Mouse (Mus musculus) liver, postnatal 0 days (tissue): ENCODE data around the gene L1cam. TPM values are rescaled to one million over a fixed set of nuclear protein-coding genes. Genes with fewer than 3 reads are reported as not detected.

Source experiments
- ATAC-seq: fragments of 200-750 bp; cut with Nextera tagmentation; 2 replicates; pipeline ENCODE4 v1.8.0; 2017; ENCODE audit warnings: mild to moderate bottlenecking, moderate library complexity
- DNase-seq: peaks from one replicate; pipeline ENCODE4 v3.0.0-alpha.2; 2016
- H3K27ac ChIP-seq: fragments of 300-500 bp; sonication (generic); 2 replicates; pipeline ENCODE4 v1.5.1; 2014; ENCODE audit warnings: antibody characterized with exemption, moderate library complexity, mild to moderate bottlenecking, low read depth
- H3K27me3 ChIP-seq: fragments of 300-500 bp; sonication (generic); 2 replicates; pipeline ENCODE4 v1.6.1; 2014; ENCODE audit warnings: low read length, control low read depth, mixed read lengths; ENCODE audit not compliant: insufficient read depth
- H3K36me3 ChIP-seq: fragments of 300-500 bp; sonication (generic); replicated peaks from 2 replicates; pipeline ENCODE4 v1.6.1; 2014; ENCODE audit warnings: mild to moderate bottlenecking, control low read depth, low read length, moderate library complexity, mixed read lengths; ENCODE audit not compliant: insufficient read depth
- H3K4me1 ChIP-seq: fragments of 300-500 bp; sonication (generic); 2 replicates; pipeline ENCODE4 v1.6.1; 2014; ENCODE audit warnings: antibody characterized with exemption, mild to moderate bottlenecking, control low read depth; ENCODE audit not compliant: insufficient read depth
- H3K4me2 ChIP-seq: fragments of 300-500 bp; sonication (generic); 2 replicates; pipeline ENCODE4 v1.6.1; 2014; ENCODE audit warnings: low read depth, mild to moderate bottlenecking, low read length, moderate library complexity, mixed read lengths
- H3K4me3 ChIP-seq: fragments of 300-500 bp; sonication (generic); 2 replicates; pipeline ENCODE4 v1.5.1; 2014; ENCODE audit warnings: low read depth, low read length
- H3K9ac ChIP-seq: fragments of 300-500 bp; sonication (generic); replicated peaks from 2 replicates; pipeline ENCODE4 v1.6.1; 2014; ENCODE audit warnings: mild to moderate bottlenecking, moderate library complexity
- H3K9me3 ChIP-seq: fragments of 300-500 bp; sonication (generic); 2 replicates; pipeline ENCODE4 v1.6.1; 2016; ENCODE audit warnings: mild to moderate bottlenecking, control low read depth, low read length, mixed read lengths
- CTCF ChIP-seq: sonication (generic); IDR thresholded peaks from 2 replicates; pipeline ENCODE4 v1.5.1; 2016; ENCODE audit warnings: antibody characterized with exemption, low read depth
- EP300 ChIP-seq: IDR thresholded peaks from 2 replicates; pipeline ENCODE4 v1.6.1; 2016; ENCODE audit warnings: antibody characterized with exemption, low read depth, mild to moderate bottlenecking
- WGBS: fragments of 180-500 bp; shearing (Covaris S2); extraction: QIAGEN DNeasy Blood & Tissue Kit; methylation state at CpG from one replicate; pipeline ENCODE4 v1.1.7; 2014; ENCODE audit not compliant: insufficient replicate concordance; 5-methylcytosine and 5-hydroxymethylcytosine counted together
- polyA plus RNA-seq: library from polyadenylated mRNA; unstranded; fragments of >200 nt; fragmentation: Nextera tagmentation; extraction: Ambion mirVana; gene quantifications from 2 replicates; pipeline ENCODE4 v1.2.1, GENCODE M21; 2015

L1cam gene
- polyA plus RNA-seq, 1 experiment from 2014 or later: 0.12 TPM

DNA sequence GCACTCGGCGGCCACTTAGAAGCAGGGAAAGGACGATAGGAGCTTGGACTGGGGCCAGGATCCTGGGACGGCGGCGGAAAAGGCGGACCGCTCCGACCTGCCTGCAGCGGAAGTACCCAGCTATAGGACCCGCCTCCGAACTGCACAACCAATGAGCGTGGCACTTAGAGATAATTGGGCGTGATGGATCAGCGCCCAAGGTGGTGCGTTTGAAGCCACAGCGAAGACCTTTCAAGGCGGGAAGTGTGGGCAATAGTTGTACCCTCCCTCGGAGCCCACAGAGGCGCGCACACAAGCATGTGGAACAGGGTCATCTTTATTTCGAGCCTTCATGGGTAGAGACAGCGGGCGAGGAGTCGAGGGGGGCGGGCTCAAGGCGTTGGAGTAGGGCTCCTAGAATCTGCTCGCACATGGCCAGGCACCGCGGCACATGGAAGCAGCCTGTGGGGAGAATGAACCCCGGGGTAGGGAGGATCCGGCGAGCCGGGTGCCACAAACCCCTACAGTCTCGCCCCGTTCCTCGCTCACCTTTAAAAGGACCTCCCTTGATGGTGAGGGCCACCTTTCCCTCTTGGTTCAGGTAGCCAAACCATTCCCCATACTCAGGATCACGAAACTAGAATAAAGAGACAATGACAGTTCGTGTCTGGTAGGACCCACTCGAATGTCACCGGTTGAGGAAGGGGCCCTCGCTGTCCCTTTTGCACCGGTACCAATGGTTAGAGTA lies 26.1 kb upstream of the L1cam start, which contains the start of the genes Arhgap4 and Naa10:
Gene Arhgap4 (minus strand): TSS at position 48 of the 727 bp plus-strand sequence.
Gene Naa10 (minus strand): TSS at position 122 of the 727 bp plus-strand sequence.
- ATAC-seq (peak; percentile 97), DNase-seq (peak; percentile 91)
- Histone ChIP-seq H3K4me2 (peak within 1 kb of the TSS; percentile 85), H3K36me3 (0 out of 2 replicates have a peak, but pooled peaks cover 8% of the 10 kb centered on the region), H3K9me3 (no peaks in the 10 kb centered on the region), H3K27me3 (no peaks in the 10 kb centered on the region), H3K9ac (peak within 1 kb of the TSS; percentile 74), H3K4me1 (no peaks in the 10 kb centered on the region), H3K4me3 (peak within 1 kb of the TSS; percentile 61), H3K27ac (peak within 1 kb of the TSS; percentile 79)
- 19% methylated on average over 43 of the region's 43 CpGs for WGBS
- TF ChIP-seq EP300 (0 out of 2 replicates have a peak, but pooled peaks have one; percentile 34), CTCF (no peak)

- WGBS: 14% methylated on average over 34 of the region's 34 CpGs
- no peak for DNase-seq
- Histone ChIP-seq H3K9me3 (no peaks in the 10 kb centered on the region), H3K4me2 (peak overlapping the region; percentile 85), H3K4me3 (peak overlapping the region; percentile 61), H3K27me3 (no peaks in the 10 kb centered on the region), H3K4me1 (no peaks in the 10 kb centered on the region), H3K27ac (peak overlapping the region; percentile 79), H3K9ac (peak overlapping the region; percentile 74), H3K36me3 (0 out of 2 replicates have a peak, but pooled peaks cover 8% of the 10 kb centered on the region)
- peak; percentile 52 for ATAC-seq
- TF ChIP-seq EP300: no peak
- TF ChIP-seq CTCF: no peak
Observed at GRCm38 (mm10) chrX:73921285-73921822, 25.4 kb upstream of the L1cam start.

DNA sequence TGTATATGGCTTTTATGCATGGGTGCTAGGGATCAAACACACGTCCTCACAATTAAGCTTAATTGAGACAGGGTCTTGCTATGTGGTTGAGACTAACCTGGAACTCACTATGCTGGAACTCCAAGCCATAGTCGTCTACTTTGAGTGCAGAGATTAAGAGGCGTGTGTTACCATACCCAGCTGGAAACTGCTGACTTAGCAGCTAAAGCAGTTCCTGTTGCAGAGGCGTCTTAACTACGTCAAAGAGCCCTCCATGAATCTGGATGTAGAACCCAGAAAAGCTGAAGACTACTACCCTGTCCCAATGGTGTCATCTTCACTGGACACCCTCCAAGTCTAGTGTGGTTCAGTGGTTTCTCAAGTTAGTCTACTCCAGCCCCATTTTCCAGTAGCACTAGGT lies 22.7 kb upstream of the L1cam start:
- Histone ChIP-seq H3K4me3 (no peak overlapping the region), H3K9me3 (no peaks in the 10 kb centered on the region), H3K4me1 (peaks cover 2% of the 10 kb centered on the region; the same call in 1 of the 2 replicates), H3K27me3 (no peaks in the 10 kb centered on the region), H3K27ac (no peak overlapping the region), H3K36me3 (0 out of 2 replicates have a peak, but pooled peaks cover 8% of the 10 kb centered on the region), H3K4me2 (no peak overlapping the region), H3K9ac (no peak overlapping the region)
- ATAC-seq (no peak), DNase-seq (no peak)
- TF ChIP-seq EP300 (no peak), CTCF (no peak)
- WGBS: 76% methylated on average over 5 of the region's 5 CpGs

DNA sequence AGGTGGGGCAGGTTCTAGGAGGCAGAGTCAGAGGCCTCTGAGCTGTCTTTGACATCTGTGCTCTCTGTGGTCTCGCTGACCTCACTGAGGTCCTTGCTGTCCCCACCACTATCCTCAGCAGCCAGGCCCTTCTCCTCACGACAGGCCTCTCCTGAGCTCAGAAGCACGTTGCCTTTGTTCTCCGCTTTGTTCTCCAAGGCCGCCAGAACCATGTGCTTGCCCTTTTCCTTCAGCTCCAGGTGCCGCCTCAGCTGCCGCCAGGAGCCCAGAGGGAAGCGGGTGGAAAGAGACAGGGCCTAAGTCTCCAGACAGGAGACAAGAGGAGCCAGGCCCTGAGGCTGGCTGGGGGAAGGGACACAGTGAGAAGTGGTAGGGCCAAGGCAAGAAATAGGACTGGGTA lies 21.0 kb upstream of the L1cam start:
- DNase-seq: no peak
- H3K36me3 ChIP-seq: 0 out of 2 replicates have a peak, but pooled peaks cover 8% of the 10 kb centered on the region
- H3K27ac ChIP-seq: no peak overlapping the region
- WGBS: 85% methylated on average over 8 of the region's 8 CpGs
- no peak for ATAC-seq
- TF ChIP-seq CTCF (no peak), EP300 (no peak)
- H3K4me3 ChIP-seq: no peak overlapping the region
- no peak overlapping the region for H3K4me2 ChIP-seq
- no peaks in the 10 kb centered on the region for H3K27me3 ChIP-seq
- no peak overlapping the region for H3K9ac ChIP-seq
- peaks cover 2% of the 10 kb centered on the region; the same call in 1 of the 2 replicates for H3K4me1 ChIP-seq
- no peaks in the 10 kb centered on the region for H3K9me3 ChIP-seq

- Histone ChIP-seq H3K9me3 (no peaks in the 10 kb centered on the region), H3K9ac (peak overlapping the region; percentile 53), H3K4me2 (peak overlapping the region; percentile 70), H3K36me3 (0 out of 2 replicates have a peak, but pooled peaks cover 8% of the 10 kb centered on the region), H3K4me3 (peak overlapping the region; percentile 37), H3K27ac (peak overlapping the region; percentile 86), H3K27me3 (no peaks in the 10 kb centered on the region), H3K4me1 (peaks cover 5% of the 10 kb centered on the region; the same call in 1 of the 2 replicates)
- WGBS: 21% methylated on average over 31 of the region's 31 CpGs
- DNase-seq (peak; percentile 88), ATAC-seq (peak; percentile 96)
- TF ChIP-seq CTCF: peak; percentile 68
- no peak for TF ChIP-seq EP300
Observed at GRCm38 (mm10) chrX:73914827-73915703, 19.2 kb upstream of the L1cam start.
